In the genomic region with DNA sequence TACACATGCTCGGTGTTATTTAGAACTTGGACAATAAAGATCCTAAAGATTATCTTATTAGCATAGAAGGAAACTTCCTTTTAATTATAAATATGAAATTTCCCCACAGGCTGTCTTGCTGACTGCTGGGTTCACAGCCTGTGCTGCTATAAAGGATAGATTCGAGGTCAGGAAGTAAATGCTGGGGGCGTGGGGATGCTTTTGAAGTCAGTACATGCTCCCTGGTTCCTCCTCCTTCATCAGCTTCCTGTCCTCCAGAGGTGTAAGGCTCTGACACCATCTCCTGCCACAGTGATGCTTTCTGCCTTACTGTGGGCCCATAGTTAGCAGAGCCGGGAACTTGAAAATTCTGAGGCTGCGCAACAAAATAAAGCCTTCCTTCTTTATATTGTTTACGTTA, we compare ENCODE assay signal across 23 mouse cellular contexts.
DNase-seq lines count a peak whose midpoint lies in the region; ATAC-seq and TF ChIP-seq lines count a peak whose summit lies in the region.
"Had no signal": no experiment of that assay in that cellular context is flagged by ENCODE, and none has a peak within 500 bp of the region (broad histone marks: within the 10 kb centered on the region; RNA-seq: fewer than 3 reads in every experiment).

No protein-coding gene starts in this region.

- no peaks in the 10 kb centered on the region for H3K36me3 ChIP-seq in stomach, postnatal 0 days (ENCODE audit: control insufficient read depth, insufficient read depth, low read length)
- H3K36me3 ChIP-seq: heart, embryonic 10.5 days; heart, embryonic 13.5 days; hindbrain, embryonic 15.5 days had no signal

- H3K4me2 ChIP-seq in stomach, postnatal 0 days (replicated peaks; ENCODE audit: low read depth), result no peak overlapping the region
- H3K4me2 ChIP-seq: heart, embryonic 13.5 days; hindbrain, embryonic 15.5 days had no signal

- no peak overlapping the region for H3K9ac ChIP-seq in stomach, postnatal 0 days (ENCODE audit: low read length)
- H3K9ac ChIP-seq: forebrain, postnatal 0 days; heart, embryonic 13.5 days; hindbrain, embryonic 15.5 days had no signal

- no peaks in the 10 kb centered on the region for H3K27me3 ChIP-seq in stomach, postnatal 0 days (ENCODE audit: control insufficient read depth, insufficient read depth, low read length)
- H3K27me3 ChIP-seq: heart, embryonic 13.5 days; hindbrain, embryonic 15.5 days had no signal

- H3K27ac ChIP-seq in stomach, postnatal 0 days (replicated peaks), result no peak overlapping the region
- H3K27ac ChIP-seq: heart, adult 2 months; heart, embryonic 10.5 days; heart, embryonic 13.5 days; hindbrain, embryonic 15.5 days had no signal

- no peak for TF ChIP-seq CTCF in stomach, postnatal 0 days (IDR thresholded peaks at IDR 0.05; ENCODE audit: low read depth)

- WGBS in stomach, postnatal 0 days, result 77% methylated on average over 6 of the region's 6 CpGs

- no peak overlapping the region for H3K4me3 ChIP-seq in stomach, postnatal 0 days (ENCODE audit: low read depth, low read length)
- H3K4me3 ChIP-seq: heart, adult 2 months; heart, embryonic 10.5 days; heart, embryonic 13.5 days; hindbrain, embryonic 15.5 days had no signal

- no peak for TF ChIP-seq EP300 in stomach, postnatal 0 days (optimal IDR thresholded peaks at IDR 0.05)

- no peaks in the 10 kb centered on the region for H3K4me1 ChIP-seq in stomach, postnatal 0 days (replicated peaks; ENCODE audit: control insufficient read depth, insufficient read depth)
- H3K4me1 ChIP-seq: heart, embryonic 10.5 days; heart, embryonic 13.5 days; hindbrain, embryonic 15.5 days had no signal

- DNase-seq in CD4-positive, CD25-positive, alpha-beta regulatory T cell, adult 2 months (ENCODE audit: low read depth, low spot score), result peak; percentile 3
- peak; percentile 38 to 70 for DNase-seq in thymus, adult 18-20 months
- peak; percentile 53 to 56 for DNase-seq in thymus, postnatal 10 days (ENCODE audit: low spot score in 2 of 2)
- peak; percentile 54 to 72 for DNase-seq in thymus, postnatal 36 days
- DNase-seq in stomach, postnatal 0 days (ENCODE audit: low spot score), result no peak
- DNase-seq in retina, embryonic 14.5 days (ENCODE audit: low spot score), result no peak
- DNase-seq in cerebellum, adult 8-10 months, result no peak
- DNase-seq: adrenal gland, adult 8-10 months; adrenal gland, postnatal 25 days; cerebellum, adult 11-12 months; cerebellum, adult 9-10 months; cerebellum, postnatal 14 days; forebrain, postnatal 0 days; gastrocnemius, postnatal 36 days; heart, adult 2 months; heart, postnatal 14 days; heart, postnatal 4 days had no signal

- no peak for ATAC-seq in CD4-positive, CD25-positive, alpha-beta regulatory T cell, adult 4 months
- ATAC-seq in stomach, postnatal 0 days (ENCODE audit: low FRiP score, low TSS enrichment), result no peak
- ATAC-seq: activated CD4-positive, CD25-positive, alpha-beta regulatory T cell, adult 4 months; forebrain, embryonic 14.5 days; forebrain, postnatal 0 days had no signal

- H3K9me3 ChIP-seq in stomach, postnatal 0 days (ENCODE audit: control insufficient read depth, low read length), result no peaks in the 10 kb centered on the region
- H3K9me3 ChIP-seq: heart, embryonic 10.5 days; heart, embryonic 13.5 days; hindbrain, embryonic 15.5 days had no signal

Comparison
In these comparisons a context has a peak if more than half of its experiments do, and no peak if none do; other contexts are left out.
1. DNase-seq: peak in CD4-positive, CD25-positive, alpha-beta regulatory T cell, adult 2 months (single experiment), thymus, adult 18-20 months (2 of 2), thymus, postnatal 10 days (2 of 2) and thymus, postnatal 36 days (2 of 2); none in stomach, postnatal 0 days (single experiment), retina, embryonic 14.5 days (single experiment) and cerebellum, adult 8-10 months (single experiment).